Mouse (Mus musculus) urinary bladder, postnatal 14 days (tissue): ENCODE data around the gene Gm14322.
"Not testable (repeated sequence)": the region's sequence is repeated elsewhere in the genome, so short reads cannot be mapped to it uniquely, and the experiment has no call there.

ENCODE experiments used
- DNase-seq: peaks from one replicate; pipeline ENCODE4 v3.0.0; 2021; ENCODE audit warnings: low spot score

The Gm14322 gene

DNA sequence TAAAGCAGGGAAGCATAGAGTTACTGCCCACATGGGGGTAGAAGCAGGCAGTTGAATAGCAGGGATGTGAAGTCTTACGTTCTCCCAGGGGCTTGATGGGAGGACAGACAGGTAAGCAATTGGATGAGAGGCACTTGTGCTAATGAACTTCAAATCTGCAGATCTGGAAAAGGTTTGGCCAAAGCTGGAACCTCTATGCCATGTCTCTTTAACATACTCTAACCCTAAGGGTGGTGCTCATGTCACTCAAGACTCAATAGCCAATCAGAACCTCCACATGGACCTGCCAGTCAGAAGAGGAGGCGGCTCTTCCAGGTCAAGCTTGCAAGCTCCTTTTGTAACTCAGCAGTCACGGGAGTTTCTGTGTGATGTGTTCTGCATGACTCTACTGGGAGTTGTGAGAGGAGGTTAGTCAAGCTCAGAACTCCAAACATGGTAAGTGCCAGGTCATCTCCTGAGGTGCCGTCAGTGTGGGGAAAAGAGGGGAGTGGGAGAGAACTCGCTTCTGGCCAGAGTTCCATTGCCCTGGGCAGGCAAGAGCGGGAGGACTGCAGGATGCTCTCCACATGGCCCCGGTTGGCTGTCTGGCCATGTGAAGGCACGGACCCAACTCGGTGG lies at the start of gene Gm14322:
TSS of gene Gm14322 (plus strand) at position 348 of the 618 bp plus-strand sequence.
- peak; percentile 29 for DNase-seq

GRCm38 (mm10) chr2:177741487-177741886 lies 17.6 kb upstream of the Gm14322 start:
- DNase-seq, result not testable (repeated sequence)

DNA sequence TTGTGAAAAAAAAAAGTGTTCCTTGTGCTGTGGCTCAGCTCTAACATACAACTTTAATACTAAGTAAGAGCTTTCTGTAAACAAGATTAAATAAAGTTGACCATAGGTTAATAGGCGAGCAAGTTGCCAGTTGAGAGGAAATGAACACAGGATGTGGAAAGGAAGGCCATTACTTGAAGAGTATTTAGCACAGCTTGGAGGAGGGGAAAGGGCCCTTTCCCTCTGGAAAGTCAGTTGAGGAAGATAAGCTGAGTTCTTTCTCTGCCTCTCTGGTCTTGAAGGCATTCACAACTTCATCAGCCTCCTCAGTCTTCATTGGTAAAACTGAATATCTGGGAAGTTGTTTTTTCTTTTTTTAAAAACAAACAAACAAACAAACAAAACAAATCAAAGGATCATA lies 28.3 kb downstream of the Gm14322 start:
- DNase-seq, result not testable (repeated sequence)

- not testable (repeated sequence) for DNase-seq
Measured at GRCm38 (mm10) chr2:177806170-177806569, 47.1 kb downstream of the Gm14322 start.
